In the genomic region with DNA sequence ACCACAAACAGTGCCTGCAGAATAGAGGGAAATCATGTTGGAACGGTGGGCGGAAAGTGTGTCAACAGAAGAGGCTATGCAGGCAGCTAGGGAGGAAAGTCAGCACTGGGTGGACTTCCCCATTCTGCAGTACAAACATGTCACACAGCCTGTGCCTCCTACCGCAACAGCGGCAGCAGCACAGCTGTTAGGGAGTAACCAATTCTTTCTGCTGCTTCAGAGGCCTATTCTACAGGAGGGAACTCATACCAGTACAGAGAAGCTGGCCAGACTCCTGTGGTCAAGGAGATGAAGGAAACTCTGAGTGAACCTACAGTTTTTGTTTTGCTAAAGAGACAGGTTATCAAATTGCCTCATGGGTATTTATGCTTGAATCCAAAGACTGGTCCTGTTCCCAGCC, we compare ENCODE assay signal across 16 mouse cellular contexts. TPM values are rescaled to one million over a fixed set of nuclear protein-coding genes. Genes with fewer than 3 reads are reported as not detected.
DNase-seq lines count a peak whose midpoint lies in the region; ATAC-seq and TF ChIP-seq lines count a peak whose summit lies in the region.
"Had no signal": no experiment of that assay in that cellular context is flagged by ENCODE, and none has a peak within 500 bp of the region (broad histone marks: within the 10 kb centered on the region; RNA-seq: fewer than 3 reads in every experiment).

No protein-coding gene starts in this region.

- H3K9ac ChIP-seq in liver, embryonic 15.5 days: no peak overlapping the region
- H3K9ac ChIP-seq: embryonic facial prominence, embryonic 12.5 days; forebrain, embryonic 13.5 days had no signal

- DNase-seq in lung, postnatal 25 days (ENCODE audit: low spot score): peak; percentile 42
- DNase-seq in lung, adult 2 months: no peak
- DNase-seq in adrenal gland, postnatal 10 days: no peak
- DNase-seq in cerebellum, postnatal 4 days (ENCODE audit: low spot score in 2 of 2): no peak
- DNase-seq: cerebellum, adult 18-20 months; kidney, adult 2 months; thymus, adult 18-20 months had no signal

- no peak overlapping the region for H3K4me3 ChIP-seq in lung, adult 2 months (replicated peaks; ENCODE audit: extremely low read depth, low read depth, low read length)
- no peak overlapping the region for H3K4me3 ChIP-seq in bone marrow, adult 2 months (replicated peaks; ENCODE audit: control insufficient read depth, low read depth, low read length)
- no peak overlapping the region for H3K4me3 ChIP-seq in liver, embryonic 15.5 days (replicated peaks)
- H3K4me3 ChIP-seq in small intestine, adult 2 months (ENCODE audit: low read depth, low read length): no peak overlapping the region
- H3K4me3 ChIP-seq: embryonic facial prominence, embryonic 12.5 days; forebrain, embryonic 13.5 days had no signal

- TF ChIP-seq POLR2A in lung, adult 2 months (IDR thresholded peaks at IDR 0.05; ENCODE audit: borderline replicate concordance, extremely low read depth, low read depth, low read length): no peak
- no peak for TF ChIP-seq POLR2A in bone marrow, adult 2 months (IDR thresholded peaks at IDR 0.05; ENCODE audit: borderline replicate concordance, control insufficient read depth, low read depth, low read length)
- TF ChIP-seq POLR2A in small intestine, adult 2 months (IDR thresholded peaks at IDR 0.05; ENCODE audit: low read depth, low read length): no peak

- 56% methylated on average over 4 of the region's 4 CpGs for WGBS in lung, adult 2 months
- WGBS in bone marrow, adult 2 months: 10% methylated on average over 4 of the region's 4 CpGs
- 13% methylated on average over 4 of the region's 4 CpGs for WGBS in liver, embryonic 15.5 days (ENCODE audit: insufficient replicate concordance)
- 67% methylated on average over 4 of the region's 4 CpGs for WGBS in small intestine, adult 2 months

- no peak overlapping the region for H3K4me2 ChIP-seq in liver, embryonic 15.5 days
- H3K4me2 ChIP-seq: embryonic facial prominence, embryonic 12.5 days; forebrain, embryonic 13.5 days had no signal

- H3K27ac ChIP-seq in bone marrow, adult 2 months (ENCODE audit: control insufficient read depth, insufficient read depth, low read depth, low read length, poor library complexity): peak overlapping the region; percentile 71; the same call in 1 of the 2 replicates
- H3K27ac ChIP-seq in liver, embryonic 15.5 days (replicated peaks): peak overlapping the region; percentile 30; the same call in 1 of the 2 replicates
- peak overlapping the region; percentile 40; the same call in 1 of the 2 replicates for H3K27ac ChIP-seq in small intestine, adult 2 months (ENCODE audit: insufficient read depth, low read depth, low read length)
- H3K27ac ChIP-seq: embryonic facial prominence, embryonic 12.5 days; forebrain, embryonic 13.5 days had no signal

- TF ChIP-seq CTCF in lung, adult 2 months (IDR thresholded peaks at IDR 0.05; ENCODE audit: insufficient read depth, low read length): no peak
- TF ChIP-seq CTCF in bone marrow, adult 2 months (IDR thresholded peaks at IDR 0.05; ENCODE audit: control insufficient read depth, insufficient read depth, low read length): no peak
- no peak for TF ChIP-seq CTCF in small intestine, adult 2 months (IDR thresholded peaks at IDR 0.05; ENCODE audit: extremely low read depth, insufficient read length, insufficient replicate concordance, low read depth, low read length)

- no peaks in the 10 kb centered on the region for H3K27me3 ChIP-seq in liver, embryonic 15.5 days
- no peaks in the 10 kb centered on the region for H3K27me3 ChIP-seq in small intestine, adult 2 months (ENCODE audit: control insufficient read depth, insufficient read depth, low read length)
- H3K27me3 ChIP-seq: embryonic facial prominence, embryonic 12.5 days; forebrain, embryonic 13.5 days had no signal

- H3K4me1 ChIP-seq in lung, adult 2 months (ENCODE audit: control insufficient read depth, insufficient read depth, low read length): no peaks in the 10 kb centered on the region
- H3K4me1 ChIP-seq in bone marrow, adult 2 months (ENCODE audit: control insufficient read depth, insufficient read depth, low read length): peaks cover 2% of the 10 kb centered on the region
- peaks cover 11% of the 10 kb centered on the region for H3K4me1 ChIP-seq in liver, embryonic 15.5 days (replicated peaks)
- H3K4me1 ChIP-seq in small intestine, adult 2 months (ENCODE audit: control insufficient read depth, insufficient read depth, insufficient read length, low read length): no peaks in the 10 kb centered on the region
- H3K4me1 ChIP-seq: embryonic facial prominence, embryonic 12.5 days; forebrain, embryonic 13.5 days had no signal

- H3K36me3 ChIP-seq in liver, embryonic 15.5 days (replicated peaks): no peaks in the 10 kb centered on the region
- no peaks in the 10 kb centered on the region for H3K36me3 ChIP-seq in small intestine, adult 2 months (ENCODE audit: control insufficient read depth, insufficient read depth, low read length)
- H3K36me3 ChIP-seq: embryonic facial prominence, embryonic 12.5 days had no signal

- 0 out of 2 replicates have a peak, but pooled peaks have one; percentile 20 for ATAC-seq in liver, embryonic 15.5 days (ENCODE audit: insufficient read depth)
- ATAC-seq: forebrain, embryonic 13.5 days; lung, postnatal 0 days had no signal

- no peaks in the 10 kb centered on the region for H3K9me3 ChIP-seq in liver, embryonic 15.5 days (replicated peaks)
- H3K9me3 ChIP-seq: embryonic facial prominence, embryonic 12.5 days; forebrain, embryonic 13.5 days had no signal

RNA-seq across cellular contexts. Expression of gene Apon, which starts 5.1 kb away (rescaled TPM):
- 0.08 and 0.27 TPM in 2 replicates for polyA plus RNA-seq in lung, adult 2 months (2012; rRNA removed)
- 3.2 and 4.4 TPM in 2 replicates for polyA plus RNA-seq in bone marrow, adult 2 months (2011; ENCODE audit: insufficient read depth, insufficient read length, low replicate concordance, missing spikeins)
- polyA plus RNA-seq in liver, embryonic 15.5 days (2015; fragmentation: Nextera tagmentation; extraction: Ambion mirVana): 1.1 and 1.3 TPM in 2 replicates
- polyA plus RNA-seq in small intestine, adult 2 months (2012; rRNA removed): 0.05 TPM in 1 of 2 replicates, not detected in the other
- total RNA-seq in adrenal gland, postnatal 10 days (2021): 10 to 100 TPM in 1 of 2 experiments, 1 to 10 TPM in 1; 7.4 to 17.5 TPM
- total RNA-seq: left cerebral cortex, postnatal 14 days had no signal
- polyA plus RNA-seq: gonadal fat pad, adult 2 months; kidney, adult 2 months; lung, postnatal 0 days had no signal

RNA-seq across cellular contexts. Expression of gene Apof, which starts 9.5 kb away (rescaled TPM):
- 0.32 and 0.75 TPM in 2 replicates for polyA plus RNA-seq in lung, adult 2 months (2012; rRNA removed)
- polyA plus RNA-seq in bone marrow, adult 2 months (2011; ENCODE audit: insufficient read depth, insufficient read length, low replicate concordance, missing spikeins): 2.6 and 4.0 TPM in 2 replicates
- 147 and 195 TPM in 2 replicates for polyA plus RNA-seq in liver, embryonic 15.5 days (2015; fragmentation: Nextera tagmentation; extraction: Ambion mirVana)
- 0.08 TPM in 1 of 2 replicates, not detected in the other for polyA plus RNA-seq in small intestine, adult 2 months (2012; rRNA removed)
- total RNA-seq in adrenal gland, postnatal 10 days (2021): 100 to 1,000 TPM in 1 of 2 experiments, 10 to 100 TPM in 1; 78.0 to 183 TPM
- total RNA-seq: left cerebral cortex, postnatal 14 days had no signal
- polyA plus RNA-seq: embryonic facial prominence, embryonic 12.5 days; forebrain, embryonic 13.5 days; hindbrain, embryonic 11.5 days; lung, postnatal 0 days had no signal

RNA-seq across cellular contexts. Expression of gene Stat2, which starts 11.4 kb away (rescaled TPM):
- 30.8 and 34.4 TPM in 2 replicates for polyA plus RNA-seq in lung, adult 2 months (2012; rRNA removed)
- polyA plus RNA-seq in bone marrow, adult 2 months (2011; ENCODE audit: insufficient read depth, insufficient read length, low replicate concordance, missing spikeins): 32.7 and 54.1 TPM in 2 replicates
- 6.8 and 8.4 TPM in 2 replicates for polyA plus RNA-seq in liver, embryonic 15.5 days (2015; fragmentation: Nextera tagmentation; extraction: Ambion mirVana)
- polyA plus RNA-seq in small intestine, adult 2 months (2012; rRNA removed): 15.3 and 46.8 TPM in 2 replicates
- total RNA-seq in adrenal gland, postnatal 10 days (2021): 10 to 100 TPM; 17.4 to 27.5 TPM

RNA-seq across cellular contexts. Expression of gene Timeless, which starts 27.1 kb away (rescaled TPM):
- polyA plus RNA-seq in lung, adult 2 months (2012; rRNA removed): 7.8 and 7.9 TPM in 2 replicates
- polyA plus RNA-seq in bone marrow, adult 2 months (2011; ENCODE audit: insufficient read depth, insufficient read length, low replicate concordance, missing spikeins): 45.9 and 61.1 TPM in 2 replicates
- 24.4 and 26.2 TPM in 2 replicates for polyA plus RNA-seq in liver, embryonic 15.5 days (2015; fragmentation: Nextera tagmentation; extraction: Ambion mirVana)
- 1.5 and 2.0 TPM in 2 replicates for polyA plus RNA-seq in small intestine, adult 2 months (2012; rRNA removed)
- 10 to 100 TPM; 16.4 to 21.9 TPM for total RNA-seq in adrenal gland, postnatal 10 days (2021)

RNA-seq across cellular contexts. Expression of gene Mip, which starts 33.3 kb away (rescaled TPM):
- not detected in 2 replicates for polyA plus RNA-seq in lung, adult 2 months (2012; rRNA removed)
- not detected in 2 replicates for polyA plus RNA-seq in bone marrow, adult 2 months (2011; ENCODE audit: insufficient read depth, insufficient read length, low replicate concordance, missing spikeins)
- not detected in 2 replicates for polyA plus RNA-seq in liver, embryonic 15.5 days (2015; fragmentation: Nextera tagmentation; extraction: Ambion mirVana)
- not detected in 2 replicates for polyA plus RNA-seq in small intestine, adult 2 months (2012; rRNA removed)
- not detected for total RNA-seq in adrenal gland, postnatal 10 days (2021)
- total RNA-seq: left cerebral cortex, postnatal 14 days had no signal
- polyA plus RNA-seq: gonadal fat pad, adult 2 months; hindbrain, embryonic 11.5 days; kidney, adult 2 months; lung, postnatal 0 days had no signal

Comparison
In these comparisons a context has a peak if more than half of its experiments do, and no peak if none do; other contexts are left out.
1. RNA of gene Apof, which starts 9.5 kb away (polyA plus RNA-seq): 147 to 195 TPM in liver, embryonic 15.5 days; 2.6 to 4.0 TPM in bone marrow, adult 2 months, 0.32 to 0.75 TPM in lung, adult 2 months and 0.08 TPM in small intestine, adult 2 months; every median in the first group is over 10 times any median in the second.
2. Peak in every context shown above with its lines, with median percentiles within 50 percentile points of each other: H3K27ac ChIP-seq.